Mouse (Mus musculus) gastrocnemius, postnatal 10 days (tissue): ENCODE measurements around the gene Tbxa2r. TPM values are rescaled to one million over a fixed set of nuclear protein-coding genes. Genes with fewer than 3 reads are reported as not detected.

ENCODE experiments used
- DNase-seq: peaks from one replicate; pipeline ENCODE4 v3.0.0; 2021; ENCODE audit warnings: mixed read lengths
- long read RNA-seq, 2 experiments: library from polyadenylated mRNA; stranded (forward); transcript quantifications; one replicate each; pipeline ENCODE4 v2.0.0; 2021
- total RNA-seq, 2 experiments: library from RNA; stranded (reverse); gene quantifications; 2 replicates each; pipeline ENCODE4 v1.2.3; 2021

Gene Tbxa2r
- 1 to 10 TPM; 2.3 to 3.8 TPM for total RNA-seq
- long read RNA-seq, experiment 1, transcript Tbxa2r-201 (3 exons, 1,765 nt), result major isoform, 5 of 9 reads
- long read RNA-seq, experiment 1, partial matches to known transcripts, result 2 of 9 reads
- long read RNA-seq, experiment 1, other reads (novel, unspliced or antisense), result 0 of 9 reads
- long read RNA-seq, experiment 2, partial matches to known transcripts, result 0 of 4 reads
- long read RNA-seq, experiment 2, other reads (novel, unspliced or antisense), result 0 of 4 reads

DNA sequence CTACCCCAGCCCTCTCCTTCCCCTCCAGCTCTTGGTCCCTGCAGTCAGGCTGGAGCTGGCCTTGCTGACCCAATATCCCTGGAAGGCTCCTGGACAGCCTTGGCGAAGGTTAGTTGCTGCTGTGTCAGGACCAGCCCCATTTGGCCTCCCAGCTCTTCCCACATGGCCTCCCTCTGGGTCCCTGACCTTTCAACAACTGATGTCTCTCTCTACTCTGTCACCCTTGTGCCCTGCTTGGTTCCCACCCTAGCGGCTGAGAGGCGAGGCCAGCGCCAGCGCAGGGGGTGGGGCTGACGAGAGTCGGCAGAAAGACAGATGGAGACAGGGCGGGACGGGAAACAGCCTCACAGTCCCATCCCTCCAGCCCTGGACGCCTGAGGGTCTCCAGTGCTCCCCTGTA lies at the start of gene Tbxa2r:
TSS of gene Tbxa2r (plus strand) at position 346 of the 400 bp plus-strand sequence.
- DNase-seq, result peak; percentile 58

DNA sequence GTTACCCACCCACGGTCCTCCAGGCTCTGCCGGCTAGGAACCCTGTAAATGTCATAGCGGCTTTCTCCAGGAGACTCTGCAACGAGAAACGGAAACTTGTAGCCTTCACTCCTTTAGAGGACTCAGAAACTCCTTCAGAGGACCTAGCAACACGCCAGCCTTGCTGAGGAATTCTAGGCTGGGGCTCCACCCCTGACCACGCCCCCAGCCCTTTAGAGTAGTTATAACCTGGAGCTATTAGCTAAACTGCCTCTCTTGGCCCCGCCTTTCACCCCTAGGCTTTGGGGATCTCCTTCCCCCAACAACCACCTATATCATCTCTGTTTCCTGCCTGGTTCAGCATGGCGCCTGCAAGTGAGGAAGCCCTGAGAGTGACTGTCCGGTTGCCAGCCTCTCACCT lies 49.0 kb upstream of the Tbxa2r start:
- no peak for DNase-seq

DNA sequence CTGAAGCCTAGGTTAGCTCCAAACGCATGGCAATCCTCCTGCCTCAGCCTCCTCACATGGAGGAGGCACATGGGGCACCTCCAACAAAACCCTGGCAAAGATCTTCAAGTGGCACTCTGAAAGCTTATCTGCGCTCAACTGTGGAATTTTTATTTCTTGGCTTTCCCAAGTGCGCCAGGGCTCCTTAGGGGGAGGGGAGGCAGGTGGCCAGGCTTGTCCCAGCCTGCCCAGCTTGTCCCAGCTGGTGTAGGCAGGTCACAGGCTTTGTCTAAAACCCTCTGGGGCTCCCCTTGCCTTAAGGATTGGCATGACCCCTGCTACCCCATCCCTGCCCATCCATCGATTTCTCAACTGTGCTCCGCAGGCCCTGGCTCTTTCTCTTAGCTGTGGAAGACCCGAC lies 44.3 kb upstream of the Tbxa2r start:
- no peak for DNase-seq

DNA sequence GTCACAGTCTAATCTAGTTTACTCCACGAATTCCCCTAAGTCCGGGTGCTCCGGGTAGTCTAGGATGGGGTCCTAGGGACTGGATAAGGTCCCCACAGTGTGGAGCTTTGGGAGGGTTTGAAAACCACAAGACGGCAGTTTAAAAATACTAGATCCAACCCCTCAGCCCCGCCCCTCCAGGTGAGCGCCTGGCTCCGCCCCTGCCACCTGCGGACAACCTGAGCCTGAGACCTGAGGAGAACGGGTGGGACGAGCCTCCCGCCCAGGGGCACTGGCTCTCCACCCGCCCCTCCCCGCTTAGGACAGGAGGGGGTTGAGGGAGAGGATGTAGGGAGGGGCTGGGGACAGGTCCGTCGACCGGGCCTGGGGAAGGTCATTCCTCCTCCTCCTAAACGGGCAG lies 43.8 kb upstream of the Tbxa2r start:
- DNase-seq, result no peak

DNA sequence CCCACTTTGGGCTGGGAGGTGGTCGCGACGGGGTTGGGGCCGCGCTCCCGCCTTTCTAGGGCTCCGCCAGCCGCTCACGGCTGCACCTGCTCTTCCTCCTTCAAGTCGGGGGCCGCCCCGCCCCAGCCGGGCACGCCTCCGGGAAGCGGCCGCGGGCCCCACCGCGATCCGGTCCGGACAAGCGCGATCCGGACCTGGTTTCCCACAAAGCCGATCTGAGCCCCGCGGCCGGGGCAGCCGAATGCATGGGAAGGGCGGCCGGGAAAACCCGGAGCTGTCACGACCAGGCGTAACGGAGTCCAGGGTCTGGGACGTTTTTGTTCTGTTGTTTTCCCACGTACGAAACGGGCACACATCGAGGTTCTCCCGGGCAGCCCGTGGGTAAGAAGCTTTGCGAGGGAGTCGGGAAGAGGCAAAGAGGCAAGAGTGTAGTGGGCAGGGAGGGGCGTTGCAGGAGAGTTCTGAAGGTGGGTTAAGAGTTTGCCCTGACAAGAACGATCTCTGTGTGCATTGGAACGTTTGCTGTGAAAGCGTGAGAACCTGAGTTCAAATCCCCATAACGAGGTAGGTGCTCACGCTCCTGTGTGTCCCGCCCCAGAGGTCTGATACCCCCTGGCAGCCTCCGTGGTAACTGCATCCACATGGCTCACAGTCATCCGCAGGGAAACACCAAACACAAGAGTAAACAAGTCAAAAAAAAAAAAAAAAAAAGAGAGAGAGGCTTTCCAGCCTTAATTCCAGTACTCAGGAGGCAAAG lies 42.7 kb upstream of the Tbxa2r start:
- peak; percentile 92 for DNase-seq

DNA sequence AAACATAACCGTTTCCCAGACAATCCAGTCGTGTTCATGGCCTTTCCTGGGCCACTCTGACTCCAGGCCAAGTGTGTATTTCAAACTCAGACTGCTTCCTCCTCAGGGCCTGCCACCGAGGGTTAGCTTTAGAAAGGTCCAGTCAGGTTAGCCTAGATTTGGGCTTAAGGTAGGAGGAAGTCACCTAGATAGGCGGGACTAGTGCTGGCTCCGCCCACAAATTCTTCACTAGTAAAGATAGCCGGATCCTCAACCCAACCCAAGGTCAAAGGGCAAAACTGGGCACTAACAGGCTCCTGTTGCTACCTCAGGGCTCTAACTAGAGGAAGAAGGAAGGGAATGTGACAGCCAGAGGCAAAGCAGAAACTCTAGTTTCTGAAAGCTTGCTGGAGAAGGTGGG lies 41.9 kb upstream of the Tbxa2r start:
- no peak for DNase-seq

DNA sequence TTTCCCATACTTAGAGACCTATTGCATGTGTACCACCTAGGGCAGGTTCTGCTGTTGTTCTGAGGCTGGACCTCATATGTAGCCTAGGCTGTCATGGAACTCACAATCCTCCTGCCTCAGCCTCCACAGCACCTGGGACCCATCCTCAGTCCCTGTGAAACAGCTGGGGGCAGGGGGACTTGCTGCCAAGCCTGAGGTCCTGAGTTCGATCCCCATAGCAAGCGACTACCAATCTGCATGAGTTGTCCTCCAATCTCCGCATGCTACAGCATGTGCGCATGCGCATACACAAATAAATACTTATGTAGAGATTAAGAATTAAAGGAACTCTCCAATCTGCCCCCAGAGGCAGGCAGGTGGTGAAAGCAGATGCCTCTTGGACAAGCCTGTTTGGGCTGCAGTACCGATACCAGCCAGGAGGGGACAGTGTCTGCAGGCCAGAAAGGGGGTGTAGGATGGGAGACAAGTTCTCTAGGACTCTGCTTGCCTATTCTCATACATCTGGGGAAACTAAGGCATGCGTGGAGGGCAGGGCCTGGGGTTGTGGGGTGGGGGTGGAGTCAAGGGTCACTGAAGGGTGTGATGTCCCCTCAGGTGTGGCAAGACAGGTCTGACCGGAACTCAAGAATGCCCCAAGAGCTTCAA lies 40.9 kb upstream of the Tbxa2r start:
- DNase-seq, result peak; percentile 72

DNA sequence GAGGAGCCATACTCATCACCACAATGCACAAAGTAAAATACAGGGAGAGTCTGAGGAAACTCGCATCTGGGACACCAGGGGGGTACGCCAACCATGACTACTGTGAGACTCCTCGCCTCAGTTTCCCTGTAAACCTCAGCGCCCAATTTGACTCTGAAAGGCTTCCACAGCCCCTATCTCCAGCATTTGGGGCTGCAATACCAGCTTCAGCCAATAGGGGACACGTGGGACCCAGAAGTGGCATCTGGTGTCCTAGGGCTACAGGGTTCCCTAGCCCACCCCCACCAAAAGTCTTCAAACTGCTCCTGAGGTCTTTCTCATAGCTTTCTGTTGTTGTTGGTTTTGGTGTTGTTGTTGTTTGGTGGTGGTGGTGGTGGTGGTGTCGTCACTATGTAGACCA lies 39.9 kb upstream of the Tbxa2r start:
- peak; percentile 59 for DNase-seq

DNA sequence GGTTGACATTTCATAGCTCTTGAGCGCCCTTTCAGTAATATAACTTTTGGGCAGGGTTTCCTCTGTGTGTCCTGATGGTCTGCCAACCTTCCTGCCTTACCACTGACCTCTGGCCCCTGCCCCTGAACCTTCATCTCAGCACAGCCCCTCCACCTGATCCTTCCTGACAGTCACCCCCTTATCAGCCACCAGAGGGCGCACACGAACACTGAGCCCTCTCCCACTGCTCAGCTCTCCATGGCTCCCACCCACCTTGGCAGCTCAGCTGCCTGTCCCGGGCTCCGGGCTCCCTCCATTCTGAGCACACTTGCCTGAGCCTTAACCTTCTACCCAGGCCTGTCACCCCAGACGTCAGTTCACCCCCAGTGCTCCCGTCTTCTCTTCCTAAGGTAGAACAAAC lies 39.3 kb upstream of the Tbxa2r start:
- DNase-seq, result peak; percentile 70

DNA sequence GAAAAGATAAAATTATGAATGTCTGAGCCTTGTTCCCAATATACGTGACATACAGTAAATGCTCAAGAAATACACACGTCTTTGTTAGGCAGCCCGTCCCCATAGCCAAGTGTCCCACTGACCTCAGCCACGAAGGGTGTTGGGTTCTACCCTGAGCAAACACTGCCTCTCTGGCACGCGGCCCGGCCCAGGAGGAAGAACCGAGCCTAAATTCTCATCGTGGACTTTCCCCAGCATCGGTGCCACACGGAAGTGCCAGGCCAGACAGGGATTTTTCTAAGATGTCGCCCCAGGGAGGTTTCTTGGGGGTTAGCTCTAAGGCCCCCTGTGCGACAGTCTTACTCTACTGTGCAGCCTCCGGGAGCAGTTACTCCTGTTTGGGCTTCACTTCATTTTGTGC lies 38.7 kb upstream of the Tbxa2r start:
- DNase-seq, result no peak

DNA sequence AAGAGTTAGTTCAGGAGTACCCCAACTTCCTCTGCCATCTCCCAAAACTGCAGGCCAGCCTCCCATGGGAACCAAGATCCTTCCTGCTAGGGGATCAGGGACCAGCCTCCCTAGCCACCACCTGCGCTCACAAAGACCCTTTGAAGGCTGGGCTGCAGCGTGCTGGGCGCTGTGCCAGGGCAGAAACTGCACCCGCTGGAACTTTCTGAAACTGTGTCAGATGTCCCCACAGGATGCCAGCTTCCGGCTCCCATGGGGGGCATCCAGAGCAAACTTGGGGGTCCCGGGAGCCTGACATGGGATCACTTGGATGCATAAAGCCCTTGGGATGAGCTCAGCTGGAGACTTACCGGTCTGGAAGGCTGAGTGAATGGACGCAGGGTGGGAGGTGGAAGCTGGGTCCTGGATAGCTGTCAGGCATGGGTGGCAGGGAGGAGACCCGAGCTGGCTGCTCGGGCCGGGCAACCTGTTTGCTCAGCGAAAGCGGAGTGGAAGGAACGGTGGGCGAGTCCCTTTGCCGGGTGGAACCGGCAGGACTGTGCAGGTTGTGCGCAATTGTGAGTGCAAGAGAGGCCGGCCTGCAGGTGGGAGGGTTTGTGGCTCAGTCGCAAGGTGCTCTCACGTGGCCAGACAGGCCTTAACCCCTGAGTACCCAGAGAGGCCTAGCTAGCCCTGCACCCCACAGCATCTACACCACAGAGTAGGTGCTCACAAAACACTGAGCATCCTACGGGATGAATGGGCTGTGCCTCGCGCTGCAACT lies 37.7 kb upstream of the Tbxa2r start:
- DNase-seq, result no peak

DNA sequence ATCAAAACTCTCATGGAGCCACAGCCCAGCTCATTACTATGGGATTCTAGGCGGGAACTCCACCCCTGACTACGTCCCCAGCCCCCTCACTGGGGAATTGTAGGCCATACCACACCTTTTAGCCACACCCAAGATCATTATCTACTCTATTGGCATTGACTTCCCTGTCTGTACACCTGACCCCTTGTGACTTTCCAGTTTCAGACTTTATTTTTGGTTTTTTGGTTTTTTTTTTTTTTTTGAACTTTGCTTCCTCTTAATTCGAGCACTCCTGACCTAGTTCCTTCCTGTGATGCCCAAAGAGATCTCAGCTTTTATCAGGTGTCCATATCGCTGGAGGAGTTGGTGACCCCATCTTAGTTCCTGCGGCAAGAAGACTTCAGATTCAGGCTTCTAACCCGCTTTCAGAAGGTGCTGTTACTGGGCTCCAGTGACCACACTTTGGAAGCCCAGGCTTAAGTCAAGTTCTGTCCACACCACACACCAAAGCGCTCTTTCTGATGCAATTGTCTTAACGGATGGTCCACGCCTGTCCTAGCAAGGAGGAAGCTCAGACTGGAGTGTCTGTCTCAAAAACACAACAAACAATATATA lies 36.9 kb upstream of the Tbxa2r start, which contains the start of gene Tjp3:
TSS of gene Tjp3 (minus strand) at position 71 of the 594 bp plus-strand sequence.
- no peak for DNase-seq

DNA sequence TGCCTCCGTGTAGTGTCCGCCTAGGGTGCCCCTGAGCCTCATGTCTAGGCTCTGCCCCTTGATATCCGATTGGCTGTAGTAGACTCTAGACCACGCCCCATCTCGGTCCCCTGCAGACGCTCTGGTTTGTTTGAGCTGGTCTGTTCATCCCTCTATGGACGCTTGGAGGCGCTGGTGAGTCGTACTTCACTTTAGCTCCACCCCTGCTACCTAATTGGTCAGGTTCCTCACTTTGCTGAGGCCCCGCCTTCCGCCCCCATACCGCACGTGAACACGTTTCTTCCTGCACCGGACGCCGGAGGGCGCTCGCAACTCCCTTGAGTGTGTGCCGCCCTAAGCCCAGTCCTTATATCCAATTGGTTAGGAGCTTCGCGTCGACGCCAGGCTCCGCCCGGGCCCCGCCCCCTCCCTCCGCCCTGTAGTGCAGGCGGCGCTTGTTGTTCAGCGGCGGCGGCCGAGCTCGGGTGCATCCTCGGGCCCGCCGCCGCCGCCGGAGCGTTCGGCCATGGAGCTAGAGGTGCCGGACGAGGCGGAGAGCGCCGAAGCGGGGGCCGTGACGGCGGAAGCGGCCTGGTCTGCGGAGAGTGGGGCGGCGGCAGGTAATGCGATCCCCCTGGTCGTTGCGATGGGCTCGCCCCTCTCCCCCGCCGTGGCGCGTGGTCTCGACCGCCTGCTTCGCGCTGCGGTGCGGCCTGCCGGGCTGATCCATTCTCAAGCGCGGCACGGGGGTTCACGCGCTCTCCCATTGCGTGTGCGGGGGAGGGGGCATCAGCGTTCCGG lies 35.8 kb upstream of the Tbxa2r start, which contains the start of gene Pip5k1c:
TSS of gene Pip5k1c (plus strand) at position 410 of the 780 bp plus-strand sequence.
- DNase-seq, result peak; percentile 97

DNA sequence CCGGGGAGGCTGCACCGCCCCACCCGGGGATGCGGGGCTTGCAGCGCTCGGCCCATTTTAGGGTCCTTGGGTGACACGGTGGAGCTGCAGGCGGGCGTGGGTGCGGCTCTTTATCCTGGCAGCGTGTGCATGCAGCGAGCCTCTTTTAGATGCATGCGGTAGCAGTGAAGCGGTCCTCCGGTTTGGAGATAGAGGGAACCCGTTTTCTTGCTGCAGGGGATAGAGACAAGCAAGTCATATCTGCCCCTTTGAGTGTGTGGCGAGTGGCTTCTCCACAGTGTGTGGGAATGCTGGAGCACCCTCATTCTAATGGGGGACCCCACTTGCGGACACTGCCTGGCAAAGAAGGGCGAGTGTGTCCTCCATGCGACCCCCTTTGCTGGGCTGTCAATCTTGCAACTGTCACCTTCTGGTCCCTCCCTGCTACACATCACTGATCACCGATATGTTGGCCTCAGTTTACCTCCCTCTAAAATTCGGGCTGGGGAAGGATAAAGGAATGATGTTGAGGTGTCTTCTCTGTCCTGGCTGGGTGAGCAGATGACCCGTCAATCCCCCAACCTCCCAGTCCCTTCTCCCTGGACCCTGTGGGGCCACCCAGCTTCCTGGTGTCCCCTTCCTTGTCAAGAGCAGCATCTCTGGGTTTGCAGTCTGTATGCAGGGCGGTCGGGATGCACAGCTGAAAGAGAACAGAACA lies 35.0 kb upstream of the Tbxa2r start:
- DNase-seq, result no peak

DNA sequence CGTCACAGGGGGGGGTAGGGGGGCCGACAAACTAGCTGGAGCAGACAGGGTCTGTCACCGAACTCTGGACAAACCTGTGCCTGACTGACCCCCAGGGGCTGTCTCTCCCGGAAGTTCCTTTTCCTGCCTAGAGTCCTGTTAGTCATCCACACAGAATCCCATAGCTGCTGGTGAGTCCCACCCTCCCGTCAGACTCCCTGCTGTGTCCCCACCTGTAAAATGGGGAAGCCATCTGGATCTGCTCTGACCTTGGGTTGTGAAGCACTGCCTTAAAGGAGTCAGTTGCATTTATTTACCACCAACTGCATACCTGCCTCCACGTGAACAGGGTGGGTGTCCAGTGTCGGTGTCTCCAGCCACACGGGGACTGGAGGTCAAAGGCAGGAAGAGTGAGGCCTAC lies 34.1 kb upstream of the Tbxa2r start:
- DNase-seq, result no peak

DNA sequence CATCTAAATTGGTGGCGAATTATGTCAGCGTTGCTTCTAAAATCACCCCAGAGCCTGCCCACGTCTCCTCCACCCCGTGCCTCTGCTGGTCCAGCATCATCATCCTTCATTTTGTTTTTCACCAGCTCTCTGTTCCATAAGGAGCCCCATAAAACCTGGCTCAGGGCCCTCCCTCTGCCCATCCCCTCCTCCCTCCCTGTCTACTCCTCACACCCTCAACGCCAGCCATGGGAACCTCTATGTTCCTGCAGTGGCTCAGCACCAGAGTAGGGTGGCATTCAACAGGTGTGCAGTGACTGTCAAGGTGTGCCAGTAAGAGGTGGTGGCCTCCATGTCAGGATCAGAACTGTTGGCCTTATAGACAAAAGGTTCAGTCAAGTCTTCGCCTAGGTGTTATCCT lies 33.3 kb upstream of the Tbxa2r start:
- no peak for DNase-seq

DNA sequence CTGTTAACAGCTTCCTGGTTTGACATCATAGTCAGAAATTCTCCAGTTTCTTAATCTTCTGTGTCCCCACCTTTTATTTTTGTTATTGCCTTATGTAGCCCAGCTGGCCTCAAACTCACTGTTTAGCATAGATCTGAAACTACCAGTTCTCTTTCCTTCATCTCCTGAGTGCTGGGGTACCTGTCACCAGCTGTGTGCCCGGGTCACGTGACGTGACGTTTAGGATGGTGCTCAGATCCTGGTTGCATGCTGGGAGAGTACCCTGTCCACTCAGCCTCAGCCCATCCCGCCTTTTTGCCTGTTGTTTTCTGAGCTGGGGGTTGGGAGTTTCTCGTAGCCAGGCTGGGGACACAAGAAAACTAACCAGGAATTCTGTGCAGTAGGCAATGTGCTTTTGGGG lies 31.3 kb upstream of the Tbxa2r start:
- no peak for DNase-seq

DNA sequence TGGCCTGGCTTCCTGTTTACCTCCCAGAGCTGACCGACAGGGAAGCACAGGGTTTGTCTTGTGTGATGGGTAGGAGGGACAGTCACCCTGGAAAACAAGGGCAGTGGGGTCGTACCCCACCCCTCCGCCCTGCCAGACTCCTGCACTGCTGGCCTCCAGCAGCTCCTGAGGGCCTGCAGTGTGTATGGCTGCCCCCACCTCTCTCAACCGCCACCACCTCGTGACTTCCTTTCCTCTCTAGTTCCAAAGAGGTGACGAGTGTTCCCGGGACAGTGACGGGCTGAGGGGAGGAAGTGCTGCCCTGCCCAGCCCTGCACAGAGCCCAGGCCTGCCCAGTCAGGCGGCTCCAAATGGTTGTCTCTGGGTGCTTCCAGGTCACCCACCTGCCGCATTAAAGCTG lies 30.7 kb upstream of the Tbxa2r start:
- DNase-seq, result no peak

DNA sequence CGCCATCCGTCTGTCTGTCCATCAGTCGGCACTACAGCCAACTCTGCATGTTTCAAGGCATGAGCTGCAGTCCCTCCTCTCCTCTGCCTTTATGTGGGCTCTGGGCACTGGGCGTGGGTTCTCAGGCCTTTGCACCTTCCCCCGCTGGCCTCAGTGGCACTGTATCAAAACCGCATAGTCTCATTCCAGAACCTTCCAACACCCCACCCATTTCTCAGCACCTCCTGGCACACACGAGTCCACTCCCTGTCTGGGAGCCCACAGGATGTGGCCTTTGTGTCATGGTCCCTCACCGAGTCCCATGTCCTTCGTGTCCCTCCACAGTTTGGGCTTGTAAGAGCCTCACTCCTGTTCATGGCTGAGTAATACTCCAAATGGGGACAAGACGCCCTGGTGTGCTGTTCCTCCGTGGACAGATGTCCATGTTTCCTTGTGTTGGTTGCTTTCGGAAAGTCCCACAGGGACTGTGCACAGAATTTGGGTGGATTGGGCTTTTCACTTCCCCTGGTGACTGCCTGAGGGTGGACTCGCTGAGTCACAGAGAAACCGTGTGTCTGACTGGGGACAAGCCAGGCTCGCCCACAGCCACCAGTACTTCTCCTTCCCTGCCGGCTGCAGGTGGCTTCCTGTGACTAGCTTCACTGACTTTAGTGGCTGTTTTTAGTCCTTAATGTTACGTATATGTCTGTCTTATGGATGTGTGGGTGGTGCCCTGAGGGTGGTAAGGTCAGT lies 30.0 kb upstream of the Tbxa2r start:
- no peak for DNase-seq
